Mouse (Mus musculus): ENCODE results near the gene Snx17.
"Not testable (repeated sequence)": the region's sequence is repeated elsewhere in the genome, so short reads cannot be mapped to it uniquely, and the experiment has no call there.

Gene Snx17

GRCm38 (mm10) chr5:31197072-31197471 lies 4.0 kb downstream of the Snx17 start:
- no peak for DNase-seq (ENCODE audit: low spot score)

DNA sequence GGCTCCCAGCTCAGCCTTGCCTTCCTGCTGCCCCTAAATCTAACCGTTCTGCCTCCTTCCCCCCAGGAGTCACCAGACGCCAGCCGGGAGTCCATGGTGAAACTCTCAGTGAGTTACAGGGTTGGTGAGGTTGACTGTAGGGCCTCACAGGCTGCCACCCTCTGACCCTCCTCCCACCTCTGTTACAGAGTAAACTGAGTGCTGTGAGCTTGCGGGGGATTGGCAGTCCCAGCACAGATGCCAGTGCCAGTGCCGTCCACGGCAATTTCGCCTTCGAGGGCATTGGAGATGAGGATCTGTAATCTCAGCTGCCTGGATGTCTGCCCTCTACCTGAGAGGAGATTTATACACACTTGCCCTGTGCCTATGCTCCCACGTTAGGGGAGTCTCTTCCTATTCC lies 5.1 kb downstream of the Snx17 start:
- no peak for DNase-seq (ENCODE audit: low spot score)

- no peak for DNase-seq (ENCODE audit: low spot score)
Measured at GRCm38 (mm10) chr5:31198616-31199320, 5.7 kb downstream of the Snx17 start.

- no peak for DNase-seq (ENCODE audit: low spot score)
Measured at GRCm38 (mm10) chr5:31199321-31199892, 6.4 kb downstream of the Snx17 start.

- DNase-seq (ENCODE audit: low spot score): peak; percentile 61
Measured at GRCm38 (mm10) chr5:31199893-31200292, 6.9 kb downstream of the Snx17 start.

DNA sequence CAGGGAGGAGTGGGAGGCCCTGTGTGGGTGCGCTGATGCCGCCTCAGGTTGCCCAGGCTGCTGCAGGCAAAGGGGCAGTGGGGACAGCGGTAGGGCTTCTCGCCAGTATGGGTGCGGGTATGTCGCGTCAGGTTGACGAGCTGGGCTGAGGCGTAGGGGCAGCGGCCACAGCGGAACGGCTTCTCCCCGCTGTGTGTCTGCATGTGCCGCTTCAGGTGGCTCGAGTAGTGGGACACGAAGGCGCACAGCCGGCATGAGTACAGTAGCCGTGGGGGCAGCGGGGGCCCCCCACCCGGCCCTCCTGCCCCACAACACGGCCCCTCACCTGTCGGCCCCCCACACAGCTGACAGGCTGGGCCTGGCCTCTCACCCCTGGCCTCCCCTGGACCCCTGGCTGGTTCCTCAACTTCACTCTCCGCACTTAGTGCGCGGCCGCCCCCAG lies 7.3 kb downstream of the Snx17 start:
- DNase-seq (ENCODE audit: low spot score): no peak

DNA sequence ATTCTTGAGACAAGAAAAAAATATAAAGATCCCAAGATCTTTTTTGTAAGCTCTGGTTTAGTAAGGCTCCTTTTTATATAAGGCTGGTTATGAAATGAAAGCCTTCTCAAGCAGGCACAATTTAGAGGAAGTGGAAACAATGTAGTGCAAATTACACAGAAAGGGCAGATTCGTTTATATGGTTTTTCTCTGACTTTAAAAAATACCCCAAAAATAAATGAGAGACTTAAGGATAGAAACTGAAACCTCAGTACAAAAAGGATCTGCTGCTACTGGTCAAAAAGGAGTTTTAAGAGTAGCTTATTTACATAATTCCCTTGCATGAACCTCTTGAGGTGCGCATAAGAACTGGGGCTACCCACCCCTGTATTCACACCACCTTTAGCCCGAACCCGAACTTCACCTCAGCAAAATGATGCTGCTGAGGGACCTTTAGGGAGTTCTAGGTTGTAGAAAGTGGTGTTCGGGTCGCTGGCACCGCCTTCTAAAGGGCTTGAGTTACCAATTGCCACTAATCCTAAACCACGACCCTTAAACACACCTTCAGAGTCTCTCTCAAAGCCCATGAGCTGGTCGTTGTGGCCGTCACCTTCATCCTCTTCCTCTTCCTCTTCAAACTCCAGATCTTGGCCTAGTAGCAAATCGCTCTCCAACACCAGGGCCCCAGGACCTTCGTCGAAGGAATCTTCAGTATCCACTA lies 8.2 kb downstream of the Snx17 start:
- DNase-seq (ENCODE audit: low spot score): no peak

GRCm38 (mm10) chr5:31201742-31202590 lies 8.9 kb downstream of the Snx17 start, which contains the start of gene Zfp513:
Zfp513 (minus strand) TSS chr5:31202303.
- DNase-seq (ENCODE audit: low spot score): peak; percentile 97

GRCm38 (mm10) chr5:31202933-31203332 lies 9.9 kb downstream of the Snx17 start:
- DNase-seq (ENCODE audit: low spot score): no peak

GRCm38 (mm10) chr5:31203866-31204265 lies 10.8 kb downstream of the Snx17 start:
- no peak for DNase-seq (ENCODE audit: low spot score)

GRCm38 (mm10) chr5:31204421-31204820 lies 11.4 kb downstream of the Snx17 start:
- DNase-seq (ENCODE audit: low spot score): no peak

- not testable (repeated sequence) for DNase-seq (ENCODE audit: low spot score)
Measured at GRCm38 (mm10) chr5:31216554-31216953, 23.5 kb downstream of the Snx17 start.

- DNase-seq (ENCODE audit: low spot score): no peak
Measured at GRCm38 (mm10) chr5:31218294-31218693, 25.3 kb downstream of the Snx17 start.

GRCm38 (mm10) chr5:31219070-31219469 lies 26.0 kb downstream of the Snx17 start:
- peak; percentile 69 for DNase-seq (ENCODE audit: low spot score)

DNA sequence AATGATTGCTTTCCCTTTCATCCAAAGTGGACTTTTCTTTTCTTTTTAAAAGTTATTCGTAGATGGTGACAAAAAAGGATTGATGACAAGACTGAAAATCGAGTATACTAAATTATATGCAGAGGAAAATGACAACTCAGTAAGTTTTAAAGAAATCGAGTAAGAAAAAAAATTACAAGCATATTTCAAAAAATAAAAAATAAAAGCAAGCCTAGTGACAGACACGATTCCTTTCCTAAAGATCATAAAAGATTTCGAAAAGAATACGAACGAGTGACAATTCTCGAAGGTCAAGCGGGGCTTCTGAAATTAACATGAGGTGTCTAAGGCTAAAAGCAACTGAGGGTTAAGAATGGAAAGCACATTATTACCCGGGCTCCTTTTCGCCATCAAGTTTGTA lies 26.4 kb downstream of the Snx17 start:
- DNase-seq (ENCODE audit: low spot score): no peak

DNA sequence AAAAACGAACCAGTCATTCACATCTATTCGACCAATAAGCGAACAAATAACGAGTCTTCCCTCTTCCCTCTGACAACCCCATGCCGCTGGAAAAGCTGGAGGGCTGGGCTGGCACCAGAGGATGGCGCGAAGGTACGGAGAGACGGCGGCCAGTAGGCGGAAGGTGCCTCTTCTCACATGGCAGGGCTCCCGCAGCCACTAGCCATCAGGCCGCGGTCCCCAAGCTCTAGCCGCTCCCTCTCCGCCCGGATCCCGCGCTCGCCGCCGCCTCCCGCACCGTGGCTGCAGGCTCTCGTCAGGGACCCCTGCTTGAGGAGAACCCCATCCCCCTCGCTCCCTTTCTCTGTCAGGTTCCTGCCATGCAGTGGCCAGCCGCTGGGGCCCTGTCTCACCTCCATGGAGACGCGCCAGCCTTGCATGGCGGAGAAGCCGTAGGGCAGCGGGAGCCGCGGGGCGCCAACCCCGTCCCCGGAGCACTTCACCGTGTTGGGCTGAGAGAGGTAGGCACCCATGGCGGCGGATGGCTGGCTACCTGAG lies 27.0 kb downstream of the Snx17 start:
- peak; percentile 69 for DNase-seq (ENCODE audit: low spot score)

DNA sequence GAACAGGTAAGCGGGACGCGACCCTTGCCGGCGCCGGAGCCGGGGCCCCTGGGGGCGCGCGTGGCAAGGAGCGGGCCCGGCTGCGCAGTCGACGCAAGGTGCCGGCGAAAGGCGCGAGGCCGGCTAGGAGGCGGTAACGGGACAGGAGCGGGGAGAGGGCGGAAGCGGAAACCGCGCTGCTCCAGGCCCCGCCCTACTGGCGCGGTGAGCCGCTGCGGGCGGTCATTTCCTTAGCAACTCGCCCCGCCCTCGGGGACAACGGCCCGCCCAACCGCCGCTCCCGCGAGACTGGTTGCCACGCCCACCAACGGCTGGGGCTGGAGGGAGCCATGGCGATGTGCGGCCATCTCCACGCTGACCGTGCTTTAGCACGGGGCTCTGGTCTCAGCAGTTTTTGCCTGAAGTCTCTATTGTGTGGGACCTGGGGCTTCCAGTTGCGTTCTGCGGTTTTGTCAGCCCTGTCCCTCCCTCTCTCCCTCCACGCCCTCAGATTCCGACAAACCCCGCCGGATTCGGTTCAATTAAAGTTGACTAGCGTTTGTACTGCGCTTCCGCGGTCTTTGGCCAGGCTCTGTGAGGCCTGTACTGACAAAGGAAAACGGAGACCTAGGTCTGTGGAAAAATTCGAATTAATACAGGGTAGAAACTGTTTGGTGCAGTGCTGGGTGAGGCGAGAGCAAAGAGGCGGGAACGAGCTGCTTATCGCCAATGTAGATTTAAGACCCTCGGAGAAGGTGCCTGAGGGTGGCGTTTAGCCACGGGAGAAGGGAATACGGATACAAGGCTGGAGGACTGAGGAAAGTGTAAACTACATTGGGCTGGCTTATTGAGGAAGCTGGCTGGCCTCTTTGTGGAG lies 27.6 kb downstream of the Snx17 start, which contains the start of gene Ppm1g:
Gene Ppm1g (minus strand): TSS at position 240 of the 856 bp plus-strand sequence.
- DNase-seq (ENCODE audit: low spot score): peak; percentile 98

- DNase-seq (ENCODE audit: low spot score): peak; percentile 78
Measured at GRCm38 (mm10) chr5:31221304-31221945, 28.4 kb downstream of the Snx17 start.

GRCm38 (mm10) chr5:31222696-31223095 lies 29.7 kb downstream of the Snx17 start:
- no peak for DNase-seq (ENCODE audit: low spot score)

DNA sequence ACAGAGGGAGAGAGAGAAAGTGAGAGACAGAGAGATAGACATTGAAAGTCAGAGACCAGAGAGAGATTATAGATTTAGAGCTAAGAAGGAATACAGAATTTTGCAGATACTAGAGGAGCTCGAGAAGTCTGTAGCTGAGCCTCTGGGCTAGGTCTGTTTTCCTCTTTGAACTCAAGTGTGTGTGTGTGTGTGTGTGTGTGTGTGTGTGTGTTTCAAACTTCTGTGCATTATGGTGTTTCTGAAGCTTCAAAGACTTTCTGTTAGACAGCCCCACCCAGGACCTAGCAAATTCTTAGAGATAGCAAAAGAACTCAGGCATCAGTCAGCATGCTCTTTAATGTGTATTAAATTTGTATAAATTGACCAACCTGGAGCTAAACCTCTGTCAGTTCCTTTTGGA lies 33.6 kb downstream of the Snx17 start:
- no peak for DNase-seq (ENCODE audit: low spot score)

Measured in MN1 (cell line).